Mouse (Mus musculus) bone marrow, adult 2 months (tissue): Measurements from ENCODE around the gene Vcam1.

Experiments used
- CTCF ChIP-seq: fragments of 200-500 bp; IDR thresholded peaks from 2 replicates; pipeline ENCODE4 v1.5.1; 2011; ENCODE audit warnings: low read length, control low read depth; ENCODE audit not compliant: control insufficient read depth, insufficient read depth
- POLR2A ChIP-seq: fragments of 200-500 bp; IDR thresholded peaks from 2 replicates; pipeline ENCODE4 v1.6.1; 2011; ENCODE audit warnings: low read depth, mild to moderate bottlenecking, control low read depth, low read length, borderline replicate concordance; ENCODE audit not compliant: control insufficient read depth

DNA sequence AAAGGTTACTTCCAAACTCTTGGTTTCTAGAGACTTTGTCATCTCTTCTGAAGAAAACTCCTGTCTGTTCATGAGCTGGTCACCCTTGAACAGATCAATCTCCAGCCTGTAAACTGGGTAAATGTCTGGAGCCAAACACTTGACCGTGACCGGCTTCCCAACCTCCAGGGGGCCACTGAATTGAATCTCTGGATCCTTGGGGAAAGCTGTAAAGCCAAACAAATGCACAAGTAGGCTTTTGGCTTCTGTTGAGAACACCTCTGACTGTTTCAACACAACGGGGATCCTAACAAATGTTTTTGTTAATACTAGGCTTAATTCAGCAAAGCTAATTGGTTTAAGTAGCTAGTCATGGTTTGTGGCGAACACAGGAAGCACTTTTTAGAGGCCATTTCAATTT lies 3.4 kb downstream of the Vcam1 start:
- TF ChIP-seq CTCF: no peak
- no peak for TF ChIP-seq POLR2A
